Comparison of ENCODE assay signal across 8 mouse cellular contexts in the genomic region with DNA sequence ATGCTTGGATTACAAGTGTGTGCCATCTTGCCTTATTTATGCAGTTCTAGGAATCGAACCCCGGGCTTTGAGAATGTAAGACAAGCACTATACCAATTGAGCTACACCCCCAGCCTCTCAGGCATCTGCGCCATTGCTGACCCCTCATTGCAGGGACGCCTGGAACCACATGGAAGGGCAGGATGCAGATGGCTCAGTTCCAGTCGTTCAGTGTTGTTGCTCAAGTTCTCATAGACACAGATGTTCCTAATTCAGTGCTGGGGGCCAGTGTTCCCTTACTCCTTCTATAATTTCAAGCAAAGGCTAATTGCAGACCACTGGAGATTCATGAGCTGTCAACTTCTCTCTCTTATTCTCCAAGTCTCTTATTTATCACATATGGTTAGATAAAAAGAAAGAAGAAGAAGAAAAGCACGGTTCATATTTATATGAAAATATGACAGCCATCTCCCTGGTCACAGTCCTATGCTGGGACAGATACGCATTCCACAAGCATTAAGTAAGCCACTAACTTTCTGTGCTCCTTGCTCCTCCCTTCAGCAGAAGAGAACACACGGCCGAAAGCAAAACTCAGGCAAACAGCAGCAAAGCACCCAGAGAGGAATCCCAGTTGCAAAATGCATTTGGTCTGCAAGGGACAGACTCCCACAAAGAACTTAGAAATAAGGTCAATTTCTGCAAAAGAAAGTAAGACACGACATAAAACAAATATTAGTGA. TPM values are rescaled to one million over a fixed set of nuclear protein-coding genes. Genes with fewer than 3 reads are reported as not detected.
DNase-seq lines count a peak whose midpoint lies in the region; ATAC-seq and TF ChIP-seq lines count a peak whose summit lies in the region.

No protein-coding gene starts in this region.

- peak; percentile 21 to 48 for DNase-seq in lung, adult 18-20 months
- no peak for DNase-seq in lung, adult 2 months
- DNase-seq in liver = peak; percentile 16
- DNase-seq in adrenal gland, postnatal 10 days = no peak
- no peak for DNase-seq in urinary bladder, adult 2 months (ENCODE audit: low spot score)

- H3K36me3 ChIP-seq in heart, embryonic 14.5 days (ENCODE audit: control insufficient read depth, insufficient read depth, low read length) = no peaks in the 10 kb centered on the region
- peaks cover 2% of the 10 kb centered on the region; the same call in 1 of the 2 replicates for H3K36me3 ChIP-seq in stomach, embryonic 14.5 days (ENCODE audit: control insufficient read depth, insufficient read depth, low read length)
- no peaks in the 10 kb centered on the region for H3K36me3 ChIP-seq in forebrain, embryonic 15.5 days

- 37% methylated on average over 10 of the region's 10 CpGs for WGBS in lung, adult 2 months
- WGBS in heart, embryonic 14.5 days = 41% methylated on average over 10 of the region's 10 CpGs
- 43% methylated on average over 10 of the region's 10 CpGs for WGBS in stomach, embryonic 14.5 days
- 80% methylated on average over 10 of the region's 10 CpGs for WGBS in forebrain, embryonic 15.5 days

- no peaks in the 10 kb centered on the region for H3K27me3 ChIP-seq in heart, embryonic 14.5 days (ENCODE audit: control insufficient read depth, insufficient read depth, low read length)
- no peaks in the 10 kb centered on the region for H3K27me3 ChIP-seq in stomach, embryonic 14.5 days (ENCODE audit: control insufficient read depth, insufficient read depth, low read length)
- H3K27me3 ChIP-seq in forebrain, embryonic 15.5 days = no peaks in the 10 kb centered on the region

- no peak for TF ChIP-seq POLR2A in lung, adult 2 months (IDR thresholded peaks at IDR 0.05; ENCODE audit: borderline replicate concordance, extremely low read depth, low read depth, low read length)

- H3K4me1 ChIP-seq in lung, adult 2 months (ENCODE audit: control insufficient read depth, insufficient read depth, low read length) = peaks cover 17% of the 10 kb centered on the region
- H3K4me1 ChIP-seq in heart, embryonic 14.5 days (ENCODE audit: control insufficient read depth in 2 of 2, insufficient read depth in 2 of 2, low read length in 2 of 2) = peaks cover 19 to 37% of the 10 kb centered on the region in 2 experiments
- peaks cover 20% of the 10 kb centered on the region for H3K4me1 ChIP-seq in stomach, embryonic 14.5 days (ENCODE audit: control insufficient read depth, insufficient read depth, low read length)
- peaks cover 6% of the 10 kb centered on the region; the same call in 1 of the 2 replicates for H3K4me1 ChIP-seq in forebrain, embryonic 15.5 days

- H3K27ac ChIP-seq in heart, embryonic 14.5 days (replicated peaks in 1 of 2; ENCODE audit: control insufficient read depth in 1 of 2, insufficient read depth in 1 of 2, low read depth in 2 of 2, low read length in 2 of 2) = peak overlapping the region; percentile 94 to 96
- H3K27ac ChIP-seq in stomach, embryonic 14.5 days (ENCODE audit: low read length) = peak overlapping the region; percentile 69; the same call in 1 of the 2 replicates
- no peak overlapping the region for H3K27ac ChIP-seq in forebrain, embryonic 15.5 days (replicated peaks)

- H3K4me3 ChIP-seq in lung, adult 2 months (replicated peaks; ENCODE audit: extremely low read depth, low read depth, low read length) = no peak overlapping the region
- H3K4me3 ChIP-seq in heart, embryonic 14.5 days (ENCODE audit: control insufficient read depth in 1 of 2, insufficient read depth in 1 of 2, low read depth in 1 of 2, low read length in 2 of 2) = no peak overlapping the region
- H3K4me3 ChIP-seq in stomach, embryonic 14.5 days (ENCODE audit: low read depth, low read length) = no peak overlapping the region
- no peak overlapping the region for H3K4me3 ChIP-seq in forebrain, embryonic 15.5 days

- no peak for TF ChIP-seq CTCF in lung, adult 2 months (IDR thresholded peaks at IDR 0.05; ENCODE audit: insufficient read depth, low read length)

- peak overlapping the region; percentile 51 for H3K4me2 ChIP-seq in heart, embryonic 14.5 days (ENCODE audit: low read length)
- H3K4me2 ChIP-seq in stomach, embryonic 14.5 days (replicated peaks; ENCODE audit: low read depth, low read length) = no peak overlapping the region
- no peak overlapping the region for H3K4me2 ChIP-seq in forebrain, embryonic 15.5 days (replicated peaks)

- no peaks in the 10 kb centered on the region for H3K9me3 ChIP-seq in heart, embryonic 14.5 days (ENCODE audit: control insufficient read depth, low read length)
- no peaks in the 10 kb centered on the region for H3K9me3 ChIP-seq in stomach, embryonic 14.5 days (ENCODE audit: control insufficient read depth, low read depth, low read length)
- no peaks in the 10 kb centered on the region for H3K9me3 ChIP-seq in forebrain, embryonic 15.5 days

- H3K9ac ChIP-seq in heart, embryonic 14.5 days (ENCODE audit: low read length) = peak overlapping the region; percentile 51
- H3K9ac ChIP-seq in stomach, embryonic 14.5 days (replicated peaks; ENCODE audit: low read depth, low read length) = no peak overlapping the region
- no peak overlapping the region for H3K9ac ChIP-seq in forebrain, embryonic 15.5 days (replicated peaks)

- ATAC-seq in heart, embryonic 14.5 days (ENCODE audit: insufficient number of reproducible peaks, insufficient read depth, low FRiP score, low read depth) = no peak
- ATAC-seq in stomach, embryonic 14.5 days (ENCODE audit: insufficient number of reproducible peaks, insufficient read depth, low FRiP score, low read depth) = no peak; the same call in 1 of the 2 replicates
- no peak for ATAC-seq in forebrain, embryonic 15.5 days (replicated peaks)

RNA-seq across cellular contexts. Expression of a gene that starts 22.3 kb away (rescaled TPM):
- 26.3 and 27.9 TPM in 2 replicates for polyA plus RNA-seq in lung, adult 2 months (2012; rRNA removed)
- polyA plus RNA-seq in heart, embryonic 14.5 days (2014; fragmentation: Nextera tagmentation; extraction: Ambion mirVana) = 16.2 and 18.5 TPM in 2 replicates
- 27.6 and 29.3 TPM in 2 replicates for polyA plus RNA-seq in stomach, embryonic 14.5 days (2014; fragmentation: Nextera tagmentation; extraction: Ambion mirVana)
- total RNA-seq in adrenal gland, postnatal 10 days (2021) = 10 to 100 TPM; 19.0 to 26.8 TPM
- polyA plus RNA-seq in forebrain, embryonic 15.5 days (2015; fragmentation: Nextera tagmentation; extraction: Ambion mirVana) = 17.0 and 20.9 TPM in 2 replicates
- 12.0 and 16.4 TPM in 2 replicates for polyA plus RNA-seq in urinary bladder, adult 2 months (2012; rRNA removed)

Comparison
In these comparisons a context has a peak if more than half of its experiments do, and no peak if none do; other contexts are left out.
1. DNase-seq: peak in lung, adult 18-20 months (2 of 2) and liver (single experiment); none in lung, adult 2 months (single experiment), adrenal gland, postnatal 10 days (single experiment) and urinary bladder, adult 2 months (single experiment).